Mouse (Mus musculus) limb, embryonic 13.5 days (tissue): Measurements from ENCODE around the gene Krt9. TPM values are rescaled to one million over a fixed set of nuclear protein-coding genes. Genes with fewer than 3 reads are reported as not detected.

Experiments used
- ATAC-seq: fragments of 200-750 bp; cut with Nextera tagmentation; 2 replicates; pipeline ENCODE4 v1.8.0; 2017; ENCODE audit warnings: low read depth, moderate number of reproducible peaks, moderate TSS enrichment; ENCODE audit not compliant: low FRiP score
- H3K27ac ChIP-seq: fragments of 300-500 bp; sonication (generic); 2 replicates; pipeline ENCODE4 v1.5.1; 2015; ENCODE audit warnings: inconsistent platforms, mild to moderate bottlenecking, moderate library complexity
- H3K27me3 ChIP-seq: fragments of 300-500 bp; sonication (generic); 2 replicates; pipeline ENCODE4 v1.6.1; 2015; ENCODE audit warnings: mild to moderate bottlenecking, inconsistent platforms
- H3K36me3 ChIP-seq: fragments of 300-500 bp; sonication (generic); 2 replicates; pipeline ENCODE4 v1.6.1; 2015; ENCODE audit warnings: inconsistent platforms, mild to moderate bottlenecking, moderate library complexity
- H3K4me1 ChIP-seq: fragments of 300-500 bp; sonication (generic); 2 replicates; pipeline ENCODE4 v1.6.1; 2015; ENCODE audit warnings: inconsistent platforms
- H3K4me2 ChIP-seq: fragments of 300-500 bp; sonication (generic); replicated peaks from 2 replicates; pipeline ENCODE4 v1.6.1; 2015; ENCODE audit warnings: inconsistent platforms, mild to moderate bottlenecking, moderate library complexity
- H3K4me3 ChIP-seq: fragments of 300-500 bp; sonication (generic); 2 replicates; pipeline ENCODE4 v1.5.1; 2015; ENCODE audit warnings: moderate library complexity, mild to moderate bottlenecking, inconsistent platforms
- H3K9ac ChIP-seq: fragments of 300-500 bp; sonication (generic); 2 replicates; pipeline ENCODE4 v1.6.1; 2015; ENCODE audit warnings: mild to moderate bottlenecking, inconsistent platforms
- H3K9me3 ChIP-seq: fragments of 300-500 bp; sonication (generic); 2 replicates; pipeline ENCODE4 v1.6.1; 2016; ENCODE audit warnings: inconsistent platforms
- WGBS: fragments of 180-500 bp; shearing (Covaris S2); methylation state at CpG from one replicate; pipeline ENCODE4 v1.1.7; 2015; 5-methylcytosine and 5-hydroxymethylcytosine counted together
- polyA plus RNA-seq: library from polyadenylated mRNA; unstranded; fragments of >200 nt; fragmentation: Nextera tagmentation; extraction: Ambion mirVana; gene quantifications from 2 replicates; pipeline ENCODE4 v1.2.1, GENCODE M21; 2015

The Krt9 gene
- polyA plus RNA-seq, 1 experiment from 2014 or later: not detected

DNA sequence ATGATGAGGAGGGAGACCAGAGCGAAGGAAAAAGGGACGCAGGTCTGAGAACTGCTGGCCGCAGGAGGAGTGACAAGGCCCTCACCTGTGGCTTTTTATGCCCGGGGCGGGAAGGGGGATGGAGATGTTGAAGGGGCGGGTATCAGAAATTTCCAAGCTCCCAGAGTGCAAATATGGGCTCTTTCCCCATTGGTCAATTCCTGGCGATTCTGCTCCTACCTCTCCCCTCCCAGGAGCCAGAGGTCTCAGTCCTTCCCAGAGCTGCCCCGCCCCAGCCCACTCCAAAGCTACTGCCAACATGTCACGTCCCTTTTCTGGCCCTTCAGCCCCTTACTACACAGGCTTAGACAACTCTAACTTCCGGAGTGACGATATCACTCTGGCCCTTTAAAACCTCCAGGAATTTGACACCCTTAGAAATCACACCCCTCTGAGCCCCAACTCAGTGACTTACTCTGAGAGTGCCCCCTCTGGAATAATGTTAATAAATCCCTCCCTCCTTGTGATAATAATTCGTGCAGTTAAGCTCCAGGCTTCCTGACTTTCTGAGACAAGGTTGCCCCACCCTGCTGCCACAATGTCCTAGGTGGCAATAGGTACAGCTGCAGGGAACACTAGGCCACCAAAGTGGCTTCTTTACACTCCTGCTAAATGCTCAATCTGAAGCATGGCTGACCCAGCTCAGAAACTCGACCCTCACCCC, 47.0 kb downstream of the Krt9 start:
- Histone ChIP-seq H3K27ac (no peak overlapping the region), H3K4me1 (peaks cover 22% of the 10 kb centered on the region), H3K27me3 (peaks cover 44% of the 10 kb centered on the region), H3K4me3 (peak overlapping the region; percentile 34), H3K9ac (peak overlapping the region; percentile 39; the same call in 1 of the 2 replicates), H3K4me2 (peak overlapping the region; percentile 63), H3K9me3 (no peaks in the 10 kb centered on the region), H3K36me3 (no peaks in the 10 kb centered on the region)
- no peak for ATAC-seq
- 3% methylated on average over 13 of the region's 13 CpGs for WGBS

DNA sequence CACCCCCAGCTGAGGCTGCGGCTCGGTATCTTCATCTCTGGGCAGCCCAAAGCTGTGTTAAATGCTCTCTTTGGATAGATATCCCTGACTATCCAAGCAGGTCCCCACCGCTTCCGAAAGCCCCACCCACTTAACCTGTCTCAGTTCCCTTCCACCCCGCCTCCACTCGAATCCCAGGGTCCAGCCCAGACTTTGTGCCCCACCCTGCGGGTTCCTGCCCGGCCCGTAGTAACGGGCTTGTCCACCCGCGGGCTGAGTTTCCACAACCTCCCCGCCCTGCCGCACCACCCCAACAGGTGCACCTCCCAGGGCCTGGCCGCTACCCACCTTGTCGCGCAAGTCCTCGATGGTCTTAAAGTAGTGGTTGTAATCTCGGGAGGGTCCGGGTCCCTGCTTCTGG, 47.9 kb downstream of the Krt9 start:
- Histone ChIP-seq H3K4me3 (peak overlapping the region; percentile 34), H3K9ac (no peak overlapping the region), H3K4me1 (peaks cover 22% of the 10 kb centered on the region), H3K4me2 (peak overlapping the region; percentile 63), H3K27me3 (peaks cover 44% of the 10 kb centered on the region), H3K27ac (no peak overlapping the region), H3K9me3 (no peaks in the 10 kb centered on the region), H3K36me3 (no peaks in the 10 kb centered on the region)
- ATAC-seq: no peak
- 3% methylated on average over 20 of the region's 20 CpGs for WGBS

- no peak overlapping the region for H3K9ac ChIP-seq
- ATAC-seq: no peak
- no peak overlapping the region for H3K4me3 ChIP-seq
- H3K9me3 ChIP-seq: no peaks in the 10 kb centered on the region
- H3K36me3 ChIP-seq: no peaks in the 10 kb centered on the region
- H3K27ac ChIP-seq: no peak overlapping the region
- H3K4me2 ChIP-seq: no peak overlapping the region
- WGBS: 72% methylated on average over 21 of the region's 21 CpGs
- peaks cover 43% of the 10 kb centered on the region for H3K4me1 ChIP-seq
- H3K27me3 ChIP-seq: peaks cover 29% of the 10 kb centered on the region
These were observed 52.1 kb downstream of the Krt9 start for GRCm38 (mm10) chr11:100140966-100141365.

- Histone ChIP-seq H3K27ac (no peak overlapping the region), H3K4me2 (no peak overlapping the region)
- WGBS: 36% methylated on average over 2 of the region's 2 CpGs
These were observed 53.7 kb downstream of the Krt9 start for GRCm38 (mm10) chr11:100139391-100139790.

DNA sequence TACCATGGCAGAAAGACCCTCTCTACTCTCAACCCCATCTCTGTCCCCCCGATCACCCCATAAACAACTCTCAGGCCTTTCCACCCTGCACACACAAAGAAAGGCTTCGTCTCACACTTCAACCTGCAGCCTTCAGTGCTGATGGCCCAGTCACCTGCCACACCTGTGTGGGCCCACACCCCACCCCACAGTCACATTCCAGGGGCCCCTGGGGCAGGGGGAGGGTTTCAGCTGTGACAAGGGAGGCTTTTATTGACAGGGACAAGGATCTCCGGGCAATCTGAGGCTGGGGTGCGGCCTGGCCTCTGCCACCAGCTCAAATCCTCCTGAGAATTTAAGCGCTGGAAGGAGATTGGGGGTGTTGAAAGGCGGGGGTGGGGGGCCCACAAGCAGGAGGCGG, 54.2 kb downstream of the Krt9 start:
- no peak overlapping the region; the same call in 1 of the 2 replicates for H3K27ac ChIP-seq
- no peak for ATAC-seq
- H3K4me2 ChIP-seq: no peak overlapping the region
- H3K4me1 ChIP-seq: peaks cover 33% of the 10 kb centered on the region
- H3K4me3 ChIP-seq: no peak overlapping the region
- H3K9ac ChIP-seq: no peak overlapping the region
- 47% methylated on average over 7 of the region's 7 CpGs for WGBS
- H3K9me3 ChIP-seq: no peaks in the 10 kb centered on the region
- no peaks in the 10 kb centered on the region for H3K36me3 ChIP-seq
- peaks cover 7% of the 10 kb centered on the region for H3K27me3 ChIP-seq

More at GRCm38 (mm10) chr11:100139391-100139790, 53.7 kb downstream of the Krt9 start:
- Histone ChIP-seq H3K4me3 (no peak overlapping the region), H3K27me3 (peaks cover 13% of the 10 kb centered on the region), H3K9ac (no peak overlapping the region), H3K9me3 (no peaks in the 10 kb centered on the region), H3K4me1 (peaks cover 33% of the 10 kb centered on the region), H3K36me3 (no peaks in the 10 kb centered on the region)
- ATAC-seq: no peak

- ATAC-seq: no peak
- no peak overlapping the region for H3K4me2 ChIP-seq
- H3K9me3 ChIP-seq: no peaks in the 10 kb centered on the region
- peaks cover 33% of the 10 kb centered on the region for H3K4me1 ChIP-seq
- H3K36me3 ChIP-seq: no peaks in the 10 kb centered on the region
- no peak overlapping the region for H3K4me3 ChIP-seq
- H3K9ac ChIP-seq: no peak overlapping the region
- 25% methylated on average over 5 of the region's 5 CpGs for WGBS
- no peak overlapping the region for H3K27ac ChIP-seq
- H3K27me3 ChIP-seq: 0 out of 2 replicates have a peak, but pooled peaks cover 2% of the 10 kb centered on the region
These were observed 55.4 kb downstream of the Krt9 start for GRCm38 (mm10) chr11:100137693-100138092.

Other genes with a start within 250 kb of the Krt9 start
- not detected in 2 replicates for gene Krtap9-5, start 244.8 kb downstream of the Krt9 start, polyA plus RNA-seq
- not detected in 2 replicates for gene Krtap29-1, start 214.2 kb downstream of the Krt9 start, polyA plus RNA-seq
- gene Krtap16-1, start 206.6 kb downstream of the Krt9 start, polyA plus RNA-seq: not detected in 2 replicates
- gene Krtap17-1, start 199.3 kb downstream of the Krt9 start, polyA plus RNA-seq: 0.52 and 0.66 TPM in 2 replicates
- not detected in 2 replicates for gene Krt33a, start 177.0 kb downstream of the Krt9 start, polyA plus RNA-seq
- gene Krt33b, start 163.4 kb downstream of the Krt9 start, polyA plus RNA-seq: 0.38 and 0.43 TPM in 2 replicates
- not detected in 2 replicates for gene Krt34, start 151.7 kb downstream of the Krt9 start, polyA plus RNA-seq
- 0.11 TPM in 1 of 2 replicates, not detected in the other for gene Krt31, start 142.7 kb downstream of the Krt9 start, polyA plus RNA-seq
- gene Krt32, start 105.0 kb downstream of the Krt9 start, polyA plus RNA-seq: not detected in 2 replicates
- 0.80 and 1.0 TPM in 2 replicates for gene Krt35, start 97.0 kb downstream of the Krt9 start, polyA plus RNA-seq
- 0.14 TPM in 1 of 2 replicates, not detected in the other for gene Krt36, start 87.6 kb downstream of the Krt9 start, polyA plus RNA-seq
- not detected in 2 replicates for gene Krt13, start 71.7 kb downstream of the Krt9 start, polyA plus RNA-seq
- 151 and 172 TPM in 2 replicates for gene Krt15, start 57.3 kb downstream of the Krt9 start, polyA plus RNA-seq
- gene Krt19, start 44.6 kb downstream of the Krt9 start, polyA plus RNA-seq: 18.6 and 21.8 TPM in 2 replicates
- 275 and 306 TPM in 2 replicates for gene Krt14, start 14.3 kb upstream of the Krt9 start, polyA plus RNA-seq
- gene Krt16, start 55.7 kb upstream of the Krt9 start, polyA plus RNA-seq: 0.13 and 0.19 TPM in 2 replicates
- 43.9 and 52.1 TPM in 2 replicates for gene Krt17, start 67.8 kb upstream of the Krt9 start, polyA plus RNA-seq
- not detected in 2 replicates for gene Krt42, start 76.6 kb upstream of the Krt9 start, polyA plus RNA-seq
- gene Eif1, start 126.6 kb upstream of the Krt9 start, polyA plus RNA-seq: 1,631 and 1,669 TPM in 2 replicates
- not detected in 2 replicates for gene Gast, start 141.2 kb upstream of the Krt9 start, polyA plus RNA-seq
- gene Hap1, start 162.9 kb upstream of the Krt9 start, polyA plus RNA-seq: 2.8 and 3.2 TPM in 2 replicates
- gene Jup, start 204.5 kb upstream of the Krt9 start, polyA plus RNA-seq: 62.7 and 73.6 TPM in 2 replicates
- 77.1 and 81.9 TPM in 2 replicates for gene P3h4, start 221.6 kb upstream of the Krt9 start, polyA plus RNA-seq
- gene Fkbp10, start 222.5 kb upstream of the Krt9 start, polyA plus RNA-seq: 169 and 170 TPM in 2 replicates
- 176 and 181 TPM in 2 replicates for gene Nt5c3b, start 248.6 kb upstream of the Krt9 start, polyA plus RNA-seq
- gene Klhl10, start 248.7 kb upstream of the Krt9 start, polyA plus RNA-seq: 1.0 and 1.6 TPM in 2 replicates